Mouse (Mus musculus) right cerebral cortex, postnatal 36 days (tissue): ENCODE measurements around the gene Isoc2a.
"Not testable (repeated sequence)": the region's sequence is repeated elsewhere in the genome, so short reads cannot be mapped to it uniquely, and the experiment has no call there.

Experiments used
- DNase-seq, 2 experiments: peaks; one replicate each; pipeline ENCODE4 v3.0.0; 2022; ENCODE audit warnings: low spot score in 2 of 2, mixed read lengths in 1 of 2

Isoc2a gene

DNA sequence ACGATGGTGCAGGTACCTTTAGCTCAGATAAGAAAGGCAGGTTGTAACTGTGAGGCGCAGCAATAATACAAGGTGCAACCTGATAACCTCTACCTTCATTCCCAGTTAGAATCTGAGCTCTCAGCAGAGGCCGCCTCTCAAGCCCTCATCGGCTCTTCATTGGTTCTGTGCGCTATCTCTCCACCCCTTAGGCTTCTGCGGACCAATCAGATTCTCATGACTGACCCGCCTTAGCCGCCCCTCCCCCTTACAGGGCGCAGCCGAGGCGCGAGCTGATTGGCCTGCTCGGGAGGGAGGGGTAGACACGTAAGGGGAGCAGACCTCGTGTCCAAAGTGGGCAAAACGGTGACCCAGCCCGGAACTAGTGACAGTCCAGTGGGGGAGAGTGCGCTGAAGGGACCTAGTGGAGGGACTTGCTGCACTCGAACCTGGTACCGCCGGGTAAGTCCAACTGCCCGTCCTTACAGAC, at the start of gene Isoc2a:
TSS of gene Isoc2a (plus strand) at position 401 of the 469 bp plus-strand sequence.
- DNase-seq, result peak; percentile 77 to 85

DNA sequence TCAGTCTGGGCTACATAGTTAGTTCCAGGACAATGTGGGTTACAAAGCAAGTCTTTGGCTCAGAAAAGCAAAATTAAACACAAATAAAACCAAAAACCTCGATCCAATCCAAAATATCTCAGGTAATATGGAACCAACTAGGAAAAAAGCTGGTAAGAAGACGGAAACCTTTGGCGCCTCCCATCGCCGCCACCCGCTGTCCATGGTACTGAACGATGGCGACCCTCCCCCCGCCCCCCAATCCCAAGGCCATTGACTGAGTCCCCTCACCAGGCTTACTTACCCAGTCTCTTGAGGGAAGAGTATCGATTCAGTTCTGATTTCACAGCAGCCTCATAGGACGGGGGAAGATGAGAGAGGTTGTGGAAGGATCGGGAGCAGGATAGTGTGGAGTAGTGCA, 46.5 kb upstream of the Isoc2a start:
- DNase-seq, result no peak

DNA sequence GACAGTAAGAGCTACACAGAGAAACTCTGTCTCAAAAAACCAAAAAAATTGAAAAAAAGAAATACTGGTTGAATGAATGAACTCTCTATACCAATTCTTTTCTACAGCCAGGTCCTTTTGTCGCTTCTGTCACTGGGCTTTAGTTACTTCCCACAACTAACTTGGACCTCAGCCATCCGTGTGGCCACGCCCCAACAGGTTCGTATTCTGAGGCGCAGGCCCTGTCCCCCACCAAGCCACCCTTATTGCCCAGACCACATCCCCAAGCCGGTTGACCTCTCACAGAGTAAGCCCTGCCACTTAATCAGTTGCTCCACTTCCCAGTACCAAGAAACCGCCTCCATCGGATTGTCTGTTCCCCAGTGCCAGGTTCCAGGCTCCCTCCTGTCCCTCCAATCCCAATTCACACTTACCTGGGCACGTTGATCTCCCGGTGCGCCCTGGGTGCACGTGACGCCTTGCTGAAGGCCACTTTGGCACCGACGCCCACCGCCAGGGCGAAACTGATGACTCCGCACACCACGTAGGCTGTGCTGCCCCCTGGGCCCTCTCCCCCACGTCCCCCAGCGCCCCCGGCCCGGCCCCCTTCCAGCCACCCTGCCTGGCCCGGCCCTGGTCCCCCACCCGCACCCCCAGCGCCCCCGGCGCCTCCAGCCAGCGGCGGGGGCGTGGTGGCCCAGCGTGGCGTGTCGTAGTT, 41.2 kb upstream of the Isoc2a start:
- no peak for DNase-seq

GRCm38 (mm10) chr7:4836351-4836792, 40.6 kb upstream of the Isoc2a start:
- peak; percentile 34 to 35 for DNase-seq

GRCm38 (mm10) chr7:4837639-4838038, 39.3 kb upstream of the Isoc2a start:
- DNase-seq, result no peak

DNA sequence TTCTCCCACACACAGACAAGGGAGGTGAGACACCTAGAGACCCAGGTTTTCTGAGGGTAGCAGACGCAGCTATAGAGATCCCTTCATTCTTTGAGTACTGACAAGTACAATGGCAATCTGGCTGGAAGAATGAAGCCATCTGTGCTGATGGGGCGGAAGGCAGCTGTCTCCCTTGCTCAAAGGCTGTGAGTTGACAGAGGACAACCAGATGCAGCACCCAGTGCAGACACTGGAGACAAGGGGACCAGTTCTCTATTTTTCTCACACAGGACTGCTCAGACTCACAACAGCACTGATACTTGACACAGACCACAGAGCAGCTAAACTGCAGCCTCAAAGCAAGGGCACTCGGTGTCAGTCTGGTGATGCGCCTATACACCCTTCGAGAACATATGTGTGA, 34.9 kb upstream of the Isoc2a start:
- DNase-seq, result peak in 1 of 2 experiments; percentile 57

DNA sequence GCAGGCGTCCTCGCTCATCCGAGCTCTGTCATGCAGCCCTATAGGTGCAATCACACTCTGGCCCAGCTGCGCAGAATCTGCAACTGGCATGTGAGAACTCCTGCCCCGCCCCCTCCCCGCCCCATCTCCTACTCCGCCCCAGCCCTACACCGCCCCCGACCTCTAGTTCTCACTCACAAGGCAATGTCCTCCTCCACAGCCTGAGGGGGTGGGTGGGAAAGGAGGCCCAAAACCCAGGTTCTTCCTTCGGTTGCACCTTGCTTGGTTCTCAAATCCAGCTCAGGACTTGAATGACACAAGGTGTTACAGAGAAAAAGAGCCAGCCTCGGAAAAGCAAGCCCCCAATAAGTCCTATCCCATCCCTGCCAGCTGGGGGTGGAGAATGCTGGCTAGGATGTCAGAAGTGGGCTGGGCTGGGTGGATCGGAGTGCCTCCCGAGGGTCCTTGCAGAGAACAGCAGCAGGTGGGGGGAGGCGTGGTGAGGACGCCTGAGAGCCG, 34.3 kb upstream of the Isoc2a start:
- DNase-seq, result peak; percentile 59 to 62

DNA sequence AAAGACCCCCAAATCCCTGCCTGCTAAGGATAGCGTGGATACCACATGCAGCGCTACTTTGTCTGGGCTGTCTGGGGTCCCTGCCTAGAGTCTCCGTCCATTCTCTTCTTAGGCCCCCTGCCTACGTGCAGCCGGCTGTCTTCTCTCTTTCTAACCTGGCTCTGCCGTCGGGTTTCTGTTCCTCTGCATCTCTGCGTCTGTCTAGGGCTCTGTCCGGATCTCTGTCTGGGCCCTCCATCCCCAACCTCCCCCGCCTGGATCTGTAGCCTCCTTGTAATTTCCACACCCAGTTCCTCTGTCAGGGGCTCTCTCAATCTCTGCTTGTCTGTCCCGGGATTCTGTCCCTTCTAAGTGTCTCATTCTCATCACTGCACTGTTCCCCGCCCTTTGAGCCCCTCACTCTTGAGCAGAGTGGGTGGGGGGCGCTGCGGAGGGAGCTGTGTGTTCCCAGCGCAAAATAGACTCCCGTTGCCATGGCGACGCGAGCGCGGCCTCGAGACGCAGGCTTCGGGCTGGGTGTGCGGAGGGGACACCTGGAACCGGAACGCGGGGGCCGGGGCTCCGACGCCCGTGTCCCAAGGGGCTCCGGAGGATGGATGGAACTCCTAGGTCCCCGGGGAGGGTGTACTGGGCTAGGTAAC, 33.2 kb upstream of the Isoc2a start:
- DNase-seq, result peak; percentile 86 to 88

- peak; percentile 25 to 56 for DNase-seq
Observed at GRCm38 (mm10) chr7:4844245-4844916, 32.6 kb upstream of the Isoc2a start, which contains the start of gene Shisa7. TSS of gene Shisa7 (minus strand) at chr7:4844696.

DNA sequence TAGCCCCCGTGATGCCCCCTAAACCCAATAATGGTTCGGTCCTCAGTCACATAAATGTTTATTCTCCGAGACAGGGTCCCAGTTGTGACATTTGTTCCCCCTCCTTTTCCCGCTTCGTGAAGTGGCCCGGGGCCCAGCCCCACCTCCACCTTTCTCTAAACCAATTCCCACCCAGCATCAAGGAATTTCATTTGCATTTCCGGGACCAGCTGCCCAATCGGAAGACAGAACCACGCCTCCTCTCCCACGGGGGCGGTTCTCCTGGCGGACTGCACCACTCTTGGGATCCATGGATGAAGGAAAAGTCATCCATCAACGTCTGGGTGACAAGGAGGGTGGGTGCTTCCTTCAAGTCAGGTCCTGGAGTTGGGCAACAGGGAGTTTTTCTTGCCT, 32.0 kb upstream of the Isoc2a start:
- peak; percentile 94 for DNase-seq

- no peak for DNase-seq
Observed at GRCm38 (mm10) chr7:4849372-4849771, 27.6 kb upstream of the Isoc2a start.

GRCm38 (mm10) chr7:4850621-4851314, 26.2 kb upstream of the Isoc2a start:
- DNase-seq, result no peak

DNA sequence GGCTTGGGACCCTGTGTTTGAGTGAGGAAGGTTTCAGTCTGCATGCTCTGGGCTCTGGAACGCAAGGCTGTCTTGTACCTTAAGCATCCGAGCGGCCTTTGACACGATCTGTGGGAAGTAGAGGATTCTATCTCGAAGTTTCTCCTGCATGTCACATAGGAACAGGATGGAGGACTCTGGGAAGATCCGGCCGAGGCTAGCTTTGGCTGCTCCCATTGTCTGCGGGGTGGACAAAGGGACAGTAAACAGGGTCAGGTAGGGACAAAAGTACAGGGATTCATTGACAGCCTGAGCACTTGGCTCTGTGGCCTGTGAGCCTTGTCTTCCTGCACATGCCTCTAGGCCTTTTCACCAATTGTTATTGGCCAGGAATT, 25.7 kb upstream of the Isoc2a start:
- DNase-seq, result no peak

DNA sequence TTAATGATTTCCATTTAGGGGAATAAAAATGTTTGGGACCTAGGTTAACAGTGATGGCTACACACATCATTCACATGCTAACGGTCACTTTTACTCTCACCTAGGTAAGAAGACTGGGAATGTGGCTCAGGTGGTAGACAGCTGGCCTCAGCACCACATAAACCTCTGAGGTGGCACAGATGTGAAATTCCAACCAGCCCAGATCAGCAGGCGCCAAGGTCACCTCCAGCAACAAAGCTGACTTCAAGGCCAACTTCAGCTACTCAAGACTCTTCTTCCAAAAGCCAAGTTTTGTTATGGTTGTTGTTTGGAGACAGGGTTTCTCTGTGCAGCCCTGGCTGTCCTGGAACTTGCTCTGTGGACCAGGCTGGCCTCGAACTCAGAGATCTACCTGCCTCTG, 23.3 kb upstream of the Isoc2a start:
- no peak for DNase-seq

- no peak for DNase-seq
Observed at GRCm38 (mm10) chr7:4856508-4856907, 20.4 kb upstream of the Isoc2a start.

DNA sequence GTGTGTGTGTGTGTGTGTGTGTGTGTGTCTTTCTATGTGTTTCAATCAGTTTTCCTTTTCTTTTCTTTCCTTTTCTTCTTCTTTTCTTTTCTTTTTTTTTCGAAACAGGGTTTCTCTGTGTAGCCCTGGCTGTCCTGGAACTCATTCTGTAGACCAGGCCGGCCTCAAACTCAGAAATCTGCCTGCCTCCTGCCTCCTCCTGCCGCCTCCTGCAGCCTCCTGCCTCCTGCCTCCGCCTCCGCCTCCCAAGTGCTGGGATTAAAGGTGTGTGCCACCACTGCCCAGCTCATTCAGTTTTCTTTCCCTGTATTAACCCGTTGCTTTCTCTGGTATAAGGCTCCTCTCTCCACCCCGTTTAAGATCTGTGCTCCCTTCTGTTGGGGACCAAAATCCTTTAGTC, 19.6 kb upstream of the Isoc2a start:
- no peak for DNase-seq

- DNase-seq, result no peak
Observed at GRCm38 (mm10) chr7:4859418-4859978, 17.5 kb upstream of the Isoc2a start.

- not testable (repeated sequence) for DNase-seq
Observed at GRCm38 (mm10) chr7:4860926-4861325, 16.0 kb upstream of the Isoc2a start.

- DNase-seq, result no peak
Observed at GRCm38 (mm10) chr7:4863041-4863440, 13.9 kb upstream of the Isoc2a start.

DNA sequence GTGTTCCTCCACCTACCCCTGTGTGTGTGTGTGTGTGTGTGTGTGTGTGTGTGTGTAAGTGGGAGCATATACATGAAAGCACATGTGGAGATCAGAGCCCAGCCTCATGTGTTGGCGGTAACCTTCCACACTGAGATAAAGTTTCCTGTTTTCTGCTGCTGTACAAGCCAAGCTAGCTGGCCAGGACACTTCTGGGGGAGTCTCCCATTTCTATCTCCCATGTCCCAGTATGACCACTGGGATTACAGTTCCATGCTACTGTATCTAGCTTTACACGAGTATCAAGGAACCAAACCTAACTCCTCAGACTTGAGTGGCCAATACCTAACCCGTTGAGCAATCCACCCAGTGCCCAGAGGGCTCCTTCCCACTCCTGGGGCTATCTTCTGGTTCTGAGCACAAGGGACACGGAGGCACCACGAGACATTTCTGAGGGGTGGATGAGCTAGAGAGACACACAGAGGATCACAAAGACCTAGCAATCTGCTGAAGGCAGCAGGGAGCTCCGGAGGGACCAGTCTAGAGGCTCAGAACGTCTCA, 13.3 kb upstream of the Isoc2a start:
- DNase-seq, result no peak

GRCm38 (mm10) chr7:4864130-4864845, 12.7 kb upstream of the Isoc2a start:
- DNase-seq, result no peak
